ENCODE assay signal across 8 mouse cellular contexts in genomic region chr13:21855146-21855545, GRCm38 (mm10). TPM values are rescaled to one million over a fixed set of nuclear protein-coding genes. Genes with fewer than 3 reads are reported as not detected.
DNase-seq lines count a peak whose midpoint lies in the region; ATAC-seq and TF ChIP-seq lines count a peak whose summit lies in the region.

No protein-coding gene starts in this region.

- no peak overlapping the region for H3K27ac ChIP-seq in embryonic facial prominence, embryonic 12.5 days
- no peak overlapping the region for H3K27ac ChIP-seq in heart, embryonic 15.5 days
- H3K27ac ChIP-seq in liver, embryonic 14.5 days = no peak overlapping the region
- no peak overlapping the region for H3K27ac ChIP-seq in neural tube, embryonic 12.5 days

- H3K36me3 ChIP-seq in embryonic facial prominence, embryonic 12.5 days = no peaks in the 10 kb centered on the region
- H3K36me3 ChIP-seq in heart, embryonic 15.5 days = no peaks in the 10 kb centered on the region
- no peaks in the 10 kb centered on the region for H3K36me3 ChIP-seq in liver, embryonic 14.5 days (replicated peaks; ENCODE audit: control insufficient read depth, insufficient read depth, low read depth)
- H3K36me3 ChIP-seq in neural tube, embryonic 12.5 days = no peaks in the 10 kb centered on the region

- H3K4me2 ChIP-seq in embryonic facial prominence, embryonic 12.5 days (replicated peaks) = peak overlapping the region; percentile 45
- H3K4me2 ChIP-seq in heart, embryonic 15.5 days = peak overlapping the region; percentile 55
- H3K4me2 ChIP-seq in liver, embryonic 14.5 days (ENCODE audit: low read depth) = peak overlapping the region; percentile 77
- peak overlapping the region; percentile 49 for H3K4me2 ChIP-seq in neural tube, embryonic 12.5 days (replicated peaks)

- no peak for TF ChIP-seq EP300 in liver, embryonic 14.5 days (IDR thresholded peaks at IDR 0.05; ENCODE audit: low read depth)

- no peak overlapping the region for H3K9ac ChIP-seq in embryonic facial prominence, embryonic 12.5 days
- H3K9ac ChIP-seq in heart, embryonic 15.5 days = no peak overlapping the region
- H3K9ac ChIP-seq in liver, embryonic 14.5 days (replicated peaks) = peak overlapping the region; percentile 68; the same call in 1 of the 2 replicates
- H3K9ac ChIP-seq in neural tube, embryonic 12.5 days = 0 out of 2 replicates have a peak overlapping the region, but pooled peaks have one; percentile 33

- WGBS in embryonic facial prominence, embryonic 12.5 days = 2% methylated on average over 11 of the region's 11 CpGs
- 5% methylated on average over 11 of the region's 11 CpGs for WGBS in heart, embryonic 15.5 days
- 0% methylated on average over 11 of the region's 11 CpGs for WGBS in liver, embryonic 14.5 days (ENCODE audit: insufficient replicate concordance)
- under 1% methylated on average over 11 of the region's 11 CpGs for WGBS in neural tube, embryonic 12.5 days

- H3K4me3 ChIP-seq in embryonic facial prominence, embryonic 12.5 days = peak overlapping the region; percentile 39
- H3K4me3 ChIP-seq in heart, embryonic 15.5 days = peak overlapping the region; percentile 47
- peak overlapping the region; percentile 68 to 95; a peak in 3 of 4 replicates for H3K4me3 ChIP-seq in liver, embryonic 14.5 days (ENCODE audit: insufficient read depth in 1 of 2, low read depth in 2 of 2, low read length in 2 of 2)
- H3K4me3 ChIP-seq in neural tube, embryonic 12.5 days = peak overlapping the region; percentile 36

- no peaks in the 10 kb centered on the region for H3K27me3 ChIP-seq in embryonic facial prominence, embryonic 12.5 days
- H3K27me3 ChIP-seq in heart, embryonic 15.5 days = no peaks in the 10 kb centered on the region
- no peaks in the 10 kb centered on the region for H3K27me3 ChIP-seq in liver, embryonic 14.5 days (ENCODE audit: control insufficient read depth, insufficient read depth, low read length)
- no peaks in the 10 kb centered on the region for H3K27me3 ChIP-seq in neural tube, embryonic 12.5 days (replicated peaks)

- DNase-seq in 416B (ENCODE audit: low read depth) = peak; percentile 88
- peak; percentile 74 for DNase-seq in adrenal gland, adult 8-10 months
- peak; percentile 59 to 76 for DNase-seq in kidney, postnatal 36 days
- peak; percentile 46 to 68 (median 59) for DNase-seq in liver, embryonic 14.5 days (ENCODE audit: low read depth in 3 of 3, low spot score in 3 of 3)
- DNase-seq in telencephalon, adult 2 months (ENCODE audit: low read depth, low spot score) = peak; percentile 34

- no peaks in the 10 kb centered on the region for H3K4me1 ChIP-seq in embryonic facial prominence, embryonic 12.5 days
- peaks cover 15% of the 10 kb centered on the region for H3K4me1 ChIP-seq in heart, embryonic 15.5 days (replicated peaks)
- peaks cover 0 to 5% of the 10 kb centered on the region in 2 experiments; a peak in 2 of 4 replicates for H3K4me1 ChIP-seq in liver, embryonic 14.5 days (replicated peaks; ENCODE audit: control insufficient read depth in 2 of 2, insufficient read depth in 2 of 2, low read length in 1 of 2)
- H3K4me1 ChIP-seq in neural tube, embryonic 12.5 days = no peaks in the 10 kb centered on the region

- H3K9me3 ChIP-seq in embryonic facial prominence, embryonic 12.5 days = no peaks in the 10 kb centered on the region
- H3K9me3 ChIP-seq in heart, embryonic 15.5 days (replicated peaks) = no peaks in the 10 kb centered on the region
- H3K9me3 ChIP-seq in liver, embryonic 14.5 days (ENCODE audit: control insufficient read depth, low read length) = no peaks in the 10 kb centered on the region
- H3K9me3 ChIP-seq in neural tube, embryonic 12.5 days = no peaks in the 10 kb centered on the region

- ATAC-seq in embryonic facial prominence, embryonic 12.5 days (ENCODE audit: insufficient number of reproducible peaks, insufficient read depth, low FRiP score, low TSS enrichment) = no peak
- peak; percentile 50; the same call in 1 of the 2 replicates for ATAC-seq in heart, embryonic 15.5 days (replicated peaks; ENCODE audit: insufficient number of reproducible peaks, insufficient read depth, low FRiP score, low read depth)
- ATAC-seq in liver, embryonic 14.5 days (ENCODE audit: insufficient read depth) = peak; percentile 93
- ATAC-seq in neural tube, embryonic 12.5 days (ENCODE audit: low FRiP score, low read depth) = peak; percentile 65

- no peak for TF ChIP-seq CTCF in liver, embryonic 14.5 days (IDR thresholded peaks at IDR 0.05; ENCODE audit: low read depth)

RNA-seq across cellular contexts. Expression of gene Hist1h2br, which starts 21.6 kb away (rescaled TPM):
- 10 to 100 TPM; 63.3 to 78.8 (median 69.1) TPM for total RNA-seq in adrenal gland, adult 8-10 months (2022)
- polyA plus RNA-seq in embryonic facial prominence, embryonic 12.5 days (2016; fragmentation: Nextera tagmentation; extraction: Ambion mirVana) = 34.0 and 43.6 TPM in 2 replicates
- polyA plus RNA-seq in heart, embryonic 15.5 days (2015; fragmentation: Nextera tagmentation; extraction: Ambion mirVana) = 7.8 TPM in 2 replicates
- 3.4 and 9.6 TPM in 2 replicates for polyA plus RNA-seq in liver, embryonic 14.5 days (2012; rRNA removed)
- polyA plus RNA-seq in liver, embryonic 14.5 days (2014; fragmentation: Nextera tagmentation; extraction: Ambion mirVana) = 18.0 and 22.9 TPM in 2 replicates
- 18.7 and 25.8 TPM in 2 replicates for polyA plus RNA-seq in neural tube, embryonic 12.5 days (2016; fragmentation: Nextera tagmentation; extraction: Ambion mirVana)

RNA-seq across cellular contexts. Expression of gene Hist1h2ap, which starts 21.8 kb away (rescaled TPM):
- total RNA-seq in adrenal gland, adult 8-10 months (2022) = 10 to 100 TPM; 19.8 to 45.6 (median 32.3) TPM
- polyA plus RNA-seq in embryonic facial prominence, embryonic 12.5 days (2016; fragmentation: Nextera tagmentation; extraction: Ambion mirVana) = 4,825 and 4,891 TPM in 2 replicates
- 1,372 and 1,424 TPM in 2 replicates for polyA plus RNA-seq in heart, embryonic 15.5 days (2015; fragmentation: Nextera tagmentation; extraction: Ambion mirVana)
- 88.3 and 95.9 TPM in 2 replicates for polyA plus RNA-seq in liver, embryonic 14.5 days (2012; rRNA removed)
- 6,830 and 6,963 TPM in 2 replicates for polyA plus RNA-seq in liver, embryonic 14.5 days (2014; fragmentation: Nextera tagmentation; extraction: Ambion mirVana)
- polyA plus RNA-seq in neural tube, embryonic 12.5 days (2016; fragmentation: Nextera tagmentation; extraction: Ambion mirVana) = 3,361 and 3,805 TPM in 2 replicates

RNA-seq across cellular contexts. Expression of gene Hist1h4n, which starts 23.1 kb away (rescaled TPM):
- 100 to 1,000 TPM in 2 of 4 experiments, 10 to 100 TPM in 2; 56.8 to 227 (median 113) TPM for total RNA-seq in adrenal gland, adult 8-10 months (2022)
- polyA plus RNA-seq in embryonic facial prominence, embryonic 12.5 days (2016; fragmentation: Nextera tagmentation; extraction: Ambion mirVana) = 18.0 and 19.5 TPM in 2 replicates
- 6.2 and 11.6 TPM in 2 replicates for polyA plus RNA-seq in heart, embryonic 15.5 days (2015; fragmentation: Nextera tagmentation; extraction: Ambion mirVana)
- 37.4 and 50.3 TPM in 2 replicates for polyA plus RNA-seq in liver, embryonic 14.5 days (2012; rRNA removed)
- polyA plus RNA-seq in liver, embryonic 14.5 days (2014; fragmentation: Nextera tagmentation; extraction: Ambion mirVana) = 33.6 and 35.5 TPM in 2 replicates
- polyA plus RNA-seq in neural tube, embryonic 12.5 days (2016; fragmentation: Nextera tagmentation; extraction: Ambion mirVana) = 11.4 and 12.4 TPM in 2 replicates

RNA-seq across cellular contexts. Expression of gene Hist1h4m, which starts 43.6 kb away (rescaled TPM):
- 100 to 1,000 TPM; 110 to 175 (median 150) TPM for total RNA-seq in adrenal gland, adult 8-10 months (2022)
- polyA plus RNA-seq in embryonic facial prominence, embryonic 12.5 days (2016; fragmentation: Nextera tagmentation; extraction: Ambion mirVana) = not detected in 2 replicates
- polyA plus RNA-seq in heart, embryonic 15.5 days (2015; fragmentation: Nextera tagmentation; extraction: Ambion mirVana) = not detected in 2 replicates
- polyA plus RNA-seq in liver, embryonic 14.5 days (2012; rRNA removed) = not detected in 2 replicates
- not detected in 2 replicates for polyA plus RNA-seq in liver, embryonic 14.5 days (2014; fragmentation: Nextera tagmentation; extraction: Ambion mirVana)
- not detected in 2 replicates for polyA plus RNA-seq in neural tube, embryonic 12.5 days (2016; fragmentation: Nextera tagmentation; extraction: Ambion mirVana)

RNA-seq across cellular contexts. Expression of gene Hist1h2ao, which starts 44.9 kb away (rescaled TPM):
- total RNA-seq in adrenal gland, adult 8-10 months (2022) = 10 to 100 TPM in 3 of 4 experiments, 1 to 10 TPM in 1; 6.1 to 36.2 (median 24.9) TPM
- not detected in 2 replicates for polyA plus RNA-seq in embryonic facial prominence, embryonic 12.5 days (2016; fragmentation: Nextera tagmentation; extraction: Ambion mirVana)
- polyA plus RNA-seq in heart, embryonic 15.5 days (2015; fragmentation: Nextera tagmentation; extraction: Ambion mirVana) = 3.5 TPM in 1 of 2 replicates, not detected in the other
- 0.24 TPM in 1 of 2 replicates, not detected in the other for polyA plus RNA-seq in liver, embryonic 14.5 days (2012; rRNA removed)
- polyA plus RNA-seq in liver, embryonic 14.5 days (2014; fragmentation: Nextera tagmentation; extraction: Ambion mirVana) = 3.4 TPM in 1 of 2 replicates, not detected in the other
- not detected in 2 replicates for polyA plus RNA-seq in neural tube, embryonic 12.5 days (2016; fragmentation: Nextera tagmentation; extraction: Ambion mirVana)

Comparison
In these comparisons a context has a peak if more than half of its experiments do, and no peak if none do; other contexts are left out.
1. DNase-seq: peak in every context shown above with its lines; median percentile 88 in 416B; 74 in adrenal gland, adult 8-10 months; 68 in kidney, postnatal 36 days; 59 in liver, embryonic 14.5 days; 34 in telencephalon, adult 2 months.
2. H3K9ac ChIP-seq: peak in liver, embryonic 14.5 days (single experiment) and neural tube, embryonic 12.5 days (single experiment); none in embryonic facial prominence, embryonic 12.5 days (single experiment) and heart, embryonic 15.5 days (single experiment).
3. Peak in every context shown above with its lines, with median percentiles within 50 percentile points of each other: H3K4me2 ChIP-seq and H3K4me3 ChIP-seq.